Mouse (Mus musculus): Measurements from ENCODE around the gene Zbtb7a. TPM values are rescaled to one million over a fixed set of nuclear protein-coding genes. Genes with fewer than 3 reads are reported as not detected.
A peak's percentile ranks its signal among the peaks of the same experiment; 100 is the strongest.

Zbtb7a gene
- total RNA-seq (2022), result 10 to 100 TPM; 39.4 to 41.9 (median 40.7) TPM

- no peak for DNase-seq (ENCODE audit: low spot score)
These were observed at the start of gene Zbtb7a for GRCm38 (mm10) chr10:81134966-81135681. Gene Zbtb7a (plus strand): TSS chr10:81135220.

- DNase-seq (ENCODE audit: low spot score), result no peak
These were observed 48.0 kb upstream of the Zbtb7a start for GRCm38 (mm10) chr10:81087021-81087420.

- DNase-seq (ENCODE audit: low spot score), result no peak
These were observed 45.8 kb upstream of the Zbtb7a start for GRCm38 (mm10) chr10:81089216-81089615.

GRCm38 (mm10) chr10:81090621-81091020 lies 44.4 kb upstream of the Zbtb7a start:
- DNase-seq (ENCODE audit: low spot score), result no peak

- DNase-seq (ENCODE audit: low spot score), result no peak
These were observed 42.4 kb upstream of the Zbtb7a start for GRCm38 (mm10) chr10:81092465-81093250.

- DNase-seq (ENCODE audit: low spot score), result no peak
These were observed 39.9 kb upstream of the Zbtb7a start for GRCm38 (mm10) chr10:81094931-81095678.

- peak; percentile 97 for DNase-seq (ENCODE audit: low spot score)
These were observed 29.4 kb upstream of the Zbtb7a start, which contains the start of gene Map2k2 for GRCm38 (mm10) chr10:81105565-81106112. Gene Map2k2 (plus strand): TSS chr10:81105915.

GRCm38 (mm10) chr10:81106113-81106721 lies 28.8 kb upstream of the Zbtb7a start:
- peak; percentile 79 for DNase-seq (ENCODE audit: low spot score)

GRCm38 (mm10) chr10:81112946-81113345 lies 22.1 kb upstream of the Zbtb7a start:
- no peak for DNase-seq (ENCODE audit: low spot score)

- DNase-seq (ENCODE audit: low spot score), result no peak
These were observed 15.4 kb upstream of the Zbtb7a start for GRCm38 (mm10) chr10:81119625-81120024.

GRCm38 (mm10) chr10:81120650-81121049 lies 14.4 kb upstream of the Zbtb7a start:
- DNase-seq (ENCODE audit: low spot score), result no peak

- DNase-seq (ENCODE audit: low spot score), result no peak
These were observed 12.1 kb upstream of the Zbtb7a start for GRCm38 (mm10) chr10:81122889-81123288.

GRCm38 (mm10) chr10:81123500-81123899 lies 11.5 kb upstream of the Zbtb7a start:
- no peak for DNase-seq (ENCODE audit: low spot score)

GRCm38 (mm10) chr10:81134181-81134587 lies 836 bp upstream of the Zbtb7a start:
- peak; percentile 79 for DNase-seq (ENCODE audit: low spot score)

GRCm38 (mm10) chr10:81135831-81136705 lies 1.0 kb downstream of the Zbtb7a start:
- DNase-seq (ENCODE audit: low spot score), result peak; percentile 81

GRCm38 (mm10) chr10:81136706-81137231 lies 1.7 kb downstream of the Zbtb7a start:
- peak; percentile 57 for DNase-seq (ENCODE audit: low spot score)

- DNase-seq (ENCODE audit: low spot score), result peak; percentile 100
These were observed 2.5 kb downstream of the Zbtb7a start for GRCm38 (mm10) chr10:81137252-81138130.

- no peak for DNase-seq (ENCODE audit: low spot score)
These were observed 3.2 kb downstream of the Zbtb7a start for GRCm38 (mm10) chr10:81138131-81138782.

All from heart, adult 8-10 months (tissue).